Mouse (Mus musculus) stomach, embryonic 14.5 days (tissue): ENCODE measurements around the gene Gm45713. TPM values are rescaled to one million over a fixed set of nuclear protein-coding genes. Genes with fewer than 3 reads are reported as not detected.
"Not testable (repeated sequence)": the region's sequence is repeated elsewhere in the genome, so short reads cannot be mapped to it uniquely, and the experiment has no call there.

Experiments
- ATAC-seq: fragments of 200-750 bp; cut with Nextera tagmentation; 2 replicates; pipeline ENCODE4 v1.8.0; 2017; ENCODE audit warnings: low read depth, moderate TSS enrichment; ENCODE audit not compliant: insufficient number of reproducible peaks, insufficient read depth, low FRiP score
- H3K27ac ChIP-seq: fragments of 300-500 bp; sonication (generic); 2 replicates; pipeline ENCODE4 v1.5.1; 2014; ENCODE audit warnings: mild to moderate bottlenecking, low read length, moderate library complexity, mixed read lengths
- H3K27me3 ChIP-seq: fragments of 300-500 bp; sonication (generic); 2 replicates; pipeline ENCODE4 v1.6.1; 2014; ENCODE audit warnings: low read length, control low read depth, mixed read lengths; ENCODE audit not compliant: control insufficient read depth, insufficient read depth
- H3K36me3 ChIP-seq: fragments of 300-500 bp; sonication (generic); 2 replicates; pipeline ENCODE4 v1.6.1; 2014; ENCODE audit warnings: mild to moderate bottlenecking, control low read depth, low read length, moderate library complexity, mixed read lengths; ENCODE audit not compliant: control insufficient read depth, insufficient read depth
- H3K4me1 ChIP-seq: fragments of 300-500 bp; sonication (generic); 2 replicates; pipeline ENCODE4 v1.6.1; 2014; ENCODE audit warnings: low read length, control low read depth, mixed read lengths; ENCODE audit not compliant: control insufficient read depth, insufficient read depth
- H3K4me2 ChIP-seq: fragments of 300-500 bp; sonication (generic); replicated peaks from 2 replicates; pipeline ENCODE4 v1.6.1; 2014; ENCODE audit warnings: low read depth, low read length, control low read depth
- H3K4me3 ChIP-seq: fragments of 300-500 bp; sonication (generic); 2 replicates; pipeline ENCODE4 v1.5.1; 2014; ENCODE audit warnings: low read depth, low read length, control low read depth
- H3K9ac ChIP-seq: fragments of 300-500 bp; sonication (generic); replicated peaks from 2 replicates; pipeline ENCODE4 v1.6.1; 2014; ENCODE audit warnings: low read depth, mild to moderate bottlenecking, control low read depth, low read length, moderate library complexity, mixed read lengths
- H3K9me3 ChIP-seq: fragments of 300-500 bp; sonication (generic); 2 replicates; pipeline ENCODE4 v1.6.1; 2016; ENCODE audit warnings: low read depth, low read length, control low read depth; ENCODE audit not compliant: control insufficient read depth
- WGBS: fragments of 180-500 bp; shearing (Covaris S2); extraction: QIAGEN DNeasy Blood & Tissue Kit; methylation state at CpG from one replicate; pipeline ENCODE4 v1.1.7; 2014; 5-methylcytosine and 5-hydroxymethylcytosine counted together
- polyA plus RNA-seq: library from polyadenylated mRNA; unstranded; fragments of >200 nt; fragmentation: Nextera tagmentation; extraction: Ambion mirVana; gene quantifications from 2 replicates; pipeline ENCODE4 v1.2.1, GENCODE M21; 2014

The Gm45713 gene
- polyA plus RNA-seq, 1 experiment from 2014 or later = 0.65 TPM

GRCm38 (mm10) chr7:45176356-45176755 lies 40.3 kb upstream of the Gm45713 start:
- no peak overlapping the region for H3K9ac ChIP-seq
- H3K4me2 ChIP-seq = peak overlapping the region; percentile 16; the same call in 1 of the 2 replicates
- no peak for ATAC-seq
- H3K36me3 ChIP-seq = no peaks in the 10 kb centered on the region
- no peaks in the 10 kb centered on the region for H3K9me3 ChIP-seq
- WGBS = 5% methylated on average over 30 of the region's 31 CpGs
- H3K27me3 ChIP-seq = peaks cover 66% of the 10 kb centered on the region
- peak overlapping the region; percentile 4; the same call in 1 of the 2 replicates for H3K4me3 ChIP-seq
- no peak overlapping the region for H3K27ac ChIP-seq
- H3K4me1 ChIP-seq = peaks cover 4% of the 10 kb centered on the region; the same call in 1 of the 2 replicates

- Histone ChIP-seq H3K36me3 (no peaks in the 10 kb centered on the region), H3K4me1 (peaks cover 4% of the 10 kb centered on the region; the same call in 1 of the 2 replicates), H3K27me3 (peaks cover 62% of the 10 kb centered on the region), H3K9ac (no peak overlapping the region), H3K4me2 (0 out of 2 replicates have a peak overlapping the region, but pooled peaks have one; percentile 16), H3K9me3 (no peaks in the 10 kb centered on the region), H3K27ac (no peak overlapping the region), H3K4me3 (peak overlapping the region; percentile 4; the same call in 1 of the 2 replicates)
- under 1% methylated on average over 22 of the region's 23 CpGs for WGBS
- no peak for ATAC-seq
Measured at GRCm38 (mm10) chr7:45175929-45176328, 39.9 kb upstream of the Gm45713 start.

GRCm38 (mm10) chr7:45175398-45175797 lies 39.4 kb upstream of the Gm45713 start:
- Histone ChIP-seq H3K9me3 (peaks cover under 1% of the 10 kb centered on the region; the same call in 1 of the 2 replicates), H3K27me3 (peaks cover 57% of the 10 kb centered on the region), H3K9ac (no peak overlapping the region), H3K4me2 (no peak overlapping the region), H3K27ac (no peak overlapping the region), H3K4me3 (no peak overlapping the region), H3K36me3 (no peaks in the 10 kb centered on the region), H3K4me1 (peaks cover 4% of the 10 kb centered on the region; the same call in 1 of the 2 replicates)
- WGBS = 5% methylated on average over 13 of the region's 13 CpGs
- no peak for ATAC-seq

- H3K4me3 ChIP-seq = no peak overlapping the region
- ATAC-seq = no peak
Measured at GRCm38 (mm10) chr7:45174567-45175280, 38.7 kb upstream of the Gm45713 start.

GRCm38 (mm10) chr7:45173772-45174171 lies 37.7 kb upstream of the Gm45713 start:
- H3K4me3 ChIP-seq, H3K4me1 ChIP-seq, H3K27ac ChIP-seq, H3K9ac ChIP-seq, H3K4me2 ChIP-seq, H3K36me3 ChIP-seq, ATAC-seq: not testable (repeated sequence)
- WGBS = 68% methylated on average over 1 of the region's 1 CpGs
- peaks cover 54% of the 10 kb centered on the region for H3K27me3 ChIP-seq
- H3K9me3 ChIP-seq = peaks cover 13% of the 10 kb centered on the region

More at GRCm38 (mm10) chr7:45174567-45175280, 38.7 kb upstream of the Gm45713 start:
- Histone ChIP-seq H3K4me2 (0 out of 2 replicates have a peak overlapping the region, but pooled peaks have one; percentile 23), H3K27ac (no peak overlapping the region), H3K9ac (no peak overlapping the region), H3K36me3 (no peaks in the 10 kb centered on the region), H3K27me3 (peaks cover 53% of the 10 kb centered on the region), H3K9me3 (peaks cover 8% of the 10 kb centered on the region), H3K4me1 (peaks cover 4% of the 10 kb centered on the region; the same call in 1 of the 2 replicates)
- WGBS = 4% methylated on average over 29 of the region's 29 CpGs

- WGBS = 58% methylated on average over 7 of the region's 7 CpGs
Measured at GRCm38 (mm10) chr7:45172974-45173373, 36.9 kb upstream of the Gm45713 start.

GRCm38 (mm10) chr7:45169495-45169894 lies 33.5 kb upstream of the Gm45713 start:
- no peak for ATAC-seq

More at GRCm38 (mm10) chr7:45172974-45173373, 36.9 kb upstream of the Gm45713 start:
- Histone ChIP-seq H3K4me3 (no peak overlapping the region), H3K4me1 (peaks cover 4% of the 10 kb centered on the region; the same call in 1 of the 2 replicates), H3K36me3 (no peaks in the 10 kb centered on the region), H3K27ac (no peak overlapping the region), H3K4me2 (no peak overlapping the region), H3K9ac (no peak overlapping the region), H3K27me3 (peaks cover 53% of the 10 kb centered on the region), H3K9me3 (peaks cover 13% of the 10 kb centered on the region)
- ATAC-seq = no peak

GRCm38 (mm10) chr7:45168656-45169055 lies 32.6 kb upstream of the Gm45713 start:
- H3K9me3 ChIP-seq = peaks cover 13% of the 10 kb centered on the region
- no peak overlapping the region for H3K9ac ChIP-seq
- no peak overlapping the region for H3K4me2 ChIP-seq
- 6% methylated on average over 24 of the region's 24 CpGs for WGBS
- ATAC-seq = no peak
- no peak overlapping the region for H3K27ac ChIP-seq
- H3K27me3 ChIP-seq = peaks cover 60% of the 10 kb centered on the region
- no peaks in the 10 kb centered on the region for H3K36me3 ChIP-seq
- no peak overlapping the region for H3K4me3 ChIP-seq
- peaks cover 4% of the 10 kb centered on the region; the same call in 1 of the 2 replicates for H3K4me1 ChIP-seq

More at GRCm38 (mm10) chr7:45169495-45169894, 33.5 kb upstream of the Gm45713 start:
- WGBS = 91% methylated on average over 3 of the region's 3 CpGs
- Histone ChIP-seq H3K36me3 (no peaks in the 10 kb centered on the region), H3K27me3 (peaks cover 56% of the 10 kb centered on the region), H3K4me3 (no peak overlapping the region), H3K9me3 (peaks cover 13% of the 10 kb centered on the region), H3K27ac (no peak overlapping the region), H3K9ac (no peak overlapping the region), H3K4me1 (no peaks in the 10 kb centered on the region), H3K4me2 (no peak overlapping the region)
